Mouse (Mus musculus): ENCODE data around the gene Il4i1. TPM values are rescaled to one million over a fixed set of nuclear protein-coding genes. Genes with fewer than 3 reads are reported as not detected.
A peak's percentile ranks its signal among the peaks of the same experiment; 100 is the strongest.

Gene Il4i1
- polyA plus RNA-seq, 1 experiment from 2014 or later, result 0.88 TPM

- 59% methylated on average over 14 of the region's 14 CpGs for WGBS
These were observed 24.2 kb downstream of the Il4i1 start for GRCm38 (mm10) chr7:44840426-44840825.

GRCm38 (mm10) chr7:44841825-44842463, 25.8 kb downstream of the Il4i1 start:
- ATAC-seq (replicated peaks; ENCODE audit: low FRiP score, low read depth), result no peak
- Histone ChIP-seq H3K9ac (ENCODE audit: low read depth, low read length) (no peak overlapping the region), H3K4me1 (replicated peaks; ENCODE audit: insufficient read depth, low read length) (peaks cover 10% of the 10 kb centered on the region), H3K9me3 (replicated peaks; ENCODE audit: low read length) (no peaks in the 10 kb centered on the region), H3K27ac (no peak overlapping the region), H3K36me3 (ENCODE audit: insufficient read depth, low read length) (peaks cover 46% of the 10 kb centered on the region), H3K4me2 (ENCODE audit: low read length) (no peak overlapping the region), H3K4me3 (replicated peaks; ENCODE audit: low read depth, low read length) (no peak overlapping the region), H3K27me3 (ENCODE audit: insufficient read depth, low read length) (no peaks in the 10 kb centered on the region)
- no peak for TF ChIP-seq CTCF (IDR thresholded peaks at IDR 0.05; ENCODE audit: low read depth)
- WGBS, result 85% methylated on average over 8 of the region's 8 CpGs
- DNase-seq (ENCODE audit: low spot score), result no peak

More at GRCm38 (mm10) chr7:44840426-44840825, 24.2 kb downstream of the Il4i1 start:
- Histone ChIP-seq H3K4me2 (ENCODE audit: low read length) (no peak overlapping the region), H3K9ac (ENCODE audit: low read depth, low read length) (no peak overlapping the region), H3K9me3 (replicated peaks; ENCODE audit: low read length) (no peaks in the 10 kb centered on the region), H3K36me3 (ENCODE audit: insufficient read depth, low read length) (peaks cover 34% of the 10 kb centered on the region), H3K4me3 (replicated peaks; ENCODE audit: low read depth, low read length) (no peak overlapping the region), H3K27ac (no peak overlapping the region), H3K27me3 (ENCODE audit: insufficient read depth, low read length) (no peaks in the 10 kb centered on the region), H3K4me1 (replicated peaks; ENCODE audit: insufficient read depth, low read length) (peaks cover 18% of the 10 kb centered on the region)
- DNase-seq (ENCODE audit: low spot score) (no peak), ATAC-seq (replicated peaks; ENCODE audit: low FRiP score, low read depth) (no peak)
- no peak for TF ChIP-seq CTCF (IDR thresholded peaks at IDR 0.05; ENCODE audit: low read depth)

GRCm38 (mm10) chr7:44845006-44845405, 28.8 kb downstream of the Il4i1 start:
- Histone ChIP-seq H3K27ac (no peak overlapping the region), H3K27me3 (ENCODE audit: insufficient read depth, low read length) (no peaks in the 10 kb centered on the region), H3K36me3 (ENCODE audit: insufficient read depth, low read length) (peaks cover 46% of the 10 kb centered on the region), H3K4me1 (replicated peaks; ENCODE audit: insufficient read depth, low read length) (peaks cover 2% of the 10 kb centered on the region), H3K4me3 (replicated peaks; ENCODE audit: low read depth, low read length) (no peak overlapping the region), H3K9me3 (replicated peaks; ENCODE audit: low read length) (no peaks in the 10 kb centered on the region), H3K9ac (ENCODE audit: low read depth, low read length) (no peak overlapping the region), H3K4me2 (ENCODE audit: low read length) (no peak overlapping the region)
- WGBS, result 91% methylated on average over 10 of the region's 10 CpGs
- ATAC-seq (replicated peaks; ENCODE audit: low FRiP score, low read depth), result no peak
- no peak for TF ChIP-seq CTCF (IDR thresholded peaks at IDR 0.05; ENCODE audit: low read depth)
- DNase-seq (ENCODE audit: low spot score), result no peak

DNA sequence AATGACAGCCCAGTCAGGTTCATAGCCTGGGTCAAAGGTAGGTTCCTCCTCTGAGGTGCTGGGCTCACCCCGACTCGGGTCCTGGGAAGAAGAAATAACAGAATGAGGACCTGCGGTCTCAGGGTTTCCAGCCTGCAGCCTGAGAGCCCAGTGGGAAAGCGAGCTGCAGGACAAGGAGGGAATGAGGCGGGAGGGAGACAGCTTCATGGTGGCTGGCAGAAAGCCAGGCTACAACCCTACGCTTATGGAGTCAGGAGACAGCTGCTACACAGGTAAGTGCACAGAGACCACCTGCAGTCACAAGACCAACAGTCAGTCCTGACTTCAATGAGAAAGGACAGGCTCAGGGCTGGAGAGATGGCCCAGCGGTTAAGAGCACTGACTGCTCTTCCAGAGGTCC, 30.6 kb downstream of the Il4i1 start:
- Histone ChIP-seq H3K27me3 (ENCODE audit: insufficient read depth, low read length) (no peaks in the 10 kb centered on the region), H3K4me1 (replicated peaks; ENCODE audit: insufficient read depth, low read length) (peaks cover 7% of the 10 kb centered on the region), H3K9ac (ENCODE audit: low read depth, low read length) (no peak overlapping the region), H3K36me3 (ENCODE audit: insufficient read depth, low read length) (peaks cover 46% of the 10 kb centered on the region), H3K4me2 (ENCODE audit: low read length) (no peak overlapping the region), H3K27ac (no peak overlapping the region), H3K4me3 (replicated peaks; ENCODE audit: low read depth, low read length) (no peak overlapping the region), H3K9me3 (replicated peaks; ENCODE audit: low read length) (no peaks in the 10 kb centered on the region)
- DNase-seq (ENCODE audit: low spot score) (no peak), ATAC-seq (replicated peaks; ENCODE audit: low FRiP score, low read depth) (no peak)
- WGBS, result 86% methylated on average over 7 of the region's 7 CpGs
- no peak for TF ChIP-seq CTCF (IDR thresholded peaks at IDR 0.05; ENCODE audit: low read depth)

DNA sequence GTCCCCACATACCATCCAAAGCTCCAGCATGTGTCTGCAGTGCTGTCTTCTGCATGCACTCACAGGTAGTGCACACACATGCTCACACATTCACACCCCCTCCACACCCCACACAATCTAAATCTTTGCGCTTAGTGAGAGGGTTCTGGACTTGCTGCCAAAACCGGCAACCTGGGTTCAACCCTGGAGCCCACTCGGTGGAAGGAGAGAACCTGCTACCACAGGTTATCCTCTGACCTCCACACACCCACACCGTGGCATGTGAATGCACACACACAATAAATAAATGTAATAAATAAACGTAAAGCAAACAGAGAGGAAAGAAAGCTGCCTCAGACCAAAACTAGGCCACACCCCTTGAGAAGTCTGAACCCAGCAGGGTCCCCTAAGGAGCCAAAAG, 31.6 kb downstream of the Il4i1 start:
- H3K4me2 ChIP-seq (ENCODE audit: low read length), result peak overlapping the region; percentile 65
- no peak overlapping the region for H3K27ac ChIP-seq
- ATAC-seq (replicated peaks; ENCODE audit: low FRiP score, low read depth), result no peak
- peaks cover 7% of the 10 kb centered on the region for H3K4me1 ChIP-seq (replicated peaks; ENCODE audit: insufficient read depth, low read length)
- H3K9me3 ChIP-seq (replicated peaks; ENCODE audit: low read length), result no peaks in the 10 kb centered on the region
- H3K36me3 ChIP-seq (ENCODE audit: insufficient read depth, low read length), result peaks cover 39% of the 10 kb centered on the region
- H3K9ac ChIP-seq (ENCODE audit: low read depth, low read length), result peak overlapping the region; percentile 48
- DNase-seq (ENCODE audit: low spot score), result no peak
- peak overlapping the region; percentile 73 for H3K4me3 ChIP-seq (replicated peaks; ENCODE audit: low read depth, low read length)
- no peak for TF ChIP-seq CTCF (IDR thresholded peaks at IDR 0.05; ENCODE audit: low read depth)
- WGBS, result 59% methylated on average over 5 of the region's 5 CpGs
- no peaks in the 10 kb centered on the region for H3K27me3 ChIP-seq (ENCODE audit: insufficient read depth, low read length)

- Histone ChIP-seq H3K27ac (peak within 1 kb of the TSS; percentile 97), H3K27me3 (ENCODE audit: insufficient read depth, low read length) (no peaks in the 10 kb centered on the region), H3K4me3 (replicated peaks; ENCODE audit: low read depth, low read length) (peak within 1 kb of the TSS; percentile 73), H3K36me3 (ENCODE audit: insufficient read depth, low read length) (peaks cover 29% of the 10 kb centered on the region), H3K9me3 (replicated peaks; ENCODE audit: low read length) (no peaks in the 10 kb centered on the region), H3K4me1 (replicated peaks; ENCODE audit: insufficient read depth, low read length) (peaks cover 13% of the 10 kb centered on the region), H3K9ac (ENCODE audit: low read depth, low read length) (peak within 1 kb of the TSS; percentile 78), H3K4me2 (ENCODE audit: low read length) (peak within 1 kb of the TSS; percentile 75)
- WGBS, result under 1% methylated on average over 54 of the region's 54 CpGs
- DNase-seq (ENCODE audit: low spot score) (peak; percentile 99), ATAC-seq (replicated peaks; ENCODE audit: low FRiP score, low read depth) (peak; percentile 89)
- no peak for TF ChIP-seq CTCF (IDR thresholded peaks at IDR 0.05; ENCODE audit: low read depth)
These were observed 32.6 kb downstream of the Il4i1 start, which contains the start of the genes Akt1s1 and Tbc1d17 for GRCm38 (mm10) chr7:44848561-44849415. Gene Akt1s1, plus strand, starts transcription at chr7:44848991. Gene Tbc1d17, minus strand, starts transcription at chr7:44849079.

All from kidney, postnatal 0 days (tissue).